Mouse (Mus musculus) embryonic fibroblast, embryonic 13.5 days (primary cell): ENCODE data around the gene Krtap19-9b.

Experiments used
- CTCF ChIP-seq: IDR thresholded peaks from 2 replicates; pipeline ENCODE4 v1.5.1; 2011; ENCODE audit warnings: mild to moderate bottlenecking, control low read depth, low read length, moderate library complexity, borderline replicate concordance; ENCODE audit not compliant: insufficient read depth
- POLR2A ChIP-seq: IDR thresholded peaks from 2 replicates; pipeline ENCODE4 v1.6.1; 2011; ENCODE audit warnings: low read depth, mild to moderate bottlenecking, control low read depth, low read length, moderate library complexity

GRCm38 (mm10) chr16:88932165-88932564, at the start of gene Krtap19-9b:
- TF ChIP-seq CTCF (no peak), POLR2A (no peak)
